Mouse (Mus musculus) G1E (cell line): ENCODE results near the gene Junb.

Experiments used
- CTCF ChIP-seq: IDR thresholded peaks from 2 replicates; pipeline ENCODE4 v1.5.1; 2012; ENCODE audit warnings: low read depth, low read length, inconsistent platforms, mixed read lengths
- GATA1 ChIP-seq: IDR thresholded peaks from 2 replicates; pipeline ENCODE4 v1.6.1; 2012; ENCODE audit warnings: borderline replicate concordance, low read length, inconsistent platforms, mixed read lengths
- TAL1 ChIP-seq: conservative IDR thresholded peaks from 2 replicates; pipeline ENCODE4 v1.6.1; 2012; ENCODE audit warnings: low read depth, low read length, inconsistent platforms, mixed read lengths

DNA sequence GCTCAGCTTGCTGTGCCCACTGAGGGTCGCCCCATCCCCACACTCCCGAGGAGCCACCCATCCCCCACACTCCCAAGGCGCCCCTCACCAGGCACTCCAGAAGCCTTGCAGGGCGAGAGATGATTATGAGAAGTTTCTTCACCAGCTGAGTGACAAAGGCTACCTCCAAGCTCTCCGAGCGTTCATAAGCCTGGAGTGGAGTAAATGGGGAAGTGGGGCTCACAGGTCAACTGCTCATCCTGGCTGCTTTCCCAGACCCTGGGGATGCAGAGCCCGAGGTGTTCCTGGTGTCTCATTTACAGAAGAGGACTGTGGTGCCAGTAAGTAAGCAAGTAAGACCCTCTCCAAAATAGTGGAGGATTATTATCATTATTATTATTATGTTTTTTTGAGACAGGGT is 53.0 kb downstream of the Junb start:
- TF ChIP-seq CTCF (no peak), GATA1 (no peak), TAL1 (no peak)
